Mouse (Mus musculus) adrenal gland, adult 10 weeks (tissue): Measurements from ENCODE around the gene Fam151a. TPM values are rescaled to one million over a fixed set of nuclear protein-coding genes. Genes with fewer than 3 reads are reported as not detected.

Experiments used
- polyA plus RNA-seq: library from polyadenylated mRNA; stranded (reverse); fragments of 350-450 nt; fragmentation: Illumina TruSeq; extraction: RNeasy Lipid Tissue Mini Kit (QIAGEN cat#74804); gene quantifications from one replicate; pipeline ENCODE4 v1.2.3, GENCODE M21; 2014; ENCODE audit warnings: low read depth, low replicate concordance

Gene Fam151a
- polyA plus RNA-seq = not detected

GRCm38 (mm10) chr4:106733636-106734035 lies at the start of gene Fam151a:
Gene Fam151a (plus strand): TSS chr4:106733889.

GRCm38 (mm10) chr4:106730814-106731213 lies 2.9 kb upstream of the Fam151a start, which contains the start of gene Mroh7:
Gene Mroh7 (minus strand): TSS chr4:106730925.

Other genes with a start within 250 kb of the Fam151a start
- gene Bsnd, start 241.6 kb upstream of the Fam151a start, polyA plus RNA-seq = not detected
- gene Dhcr24, start 172.9 kb upstream of the Fam151a start, polyA plus RNA-seq = 14.1 TPM
- gene Lexm, start 116.6 kb upstream of the Fam151a start, polyA plus RNA-seq = not detected
- gene Ttc22, start 111.5 kb upstream of the Fam151a start, polyA plus RNA-seq = not detected
- 1.9 TPM for gene Pars2, start 82.8 kb upstream of the Fam151a start, polyA plus RNA-seq
- 34.1 TPM for gene Ttc4, start 54.9 kb upstream of the Fam151a start, polyA plus RNA-seq
- gene Mroh7, start 3.0 kb upstream of the Fam151a start, polyA plus RNA-seq = not detected
- gene Acot11, start 71.1 kb downstream of the Fam151a start, polyA plus RNA-seq = 3.7 TPM
- 63.9 TPM for gene Ssbp3, start 176.8 kb downstream of the Fam151a start, polyA plus RNA-seq